Mouse (Mus musculus): Measurements from ENCODE around the gene Saa1. TPM values are rescaled to one million over a fixed set of nuclear protein-coding genes. Genes with fewer than 3 reads are reported as not detected.
"Not testable (repeated sequence)": the region's sequence is repeated elsewhere in the genome, so short reads cannot be mapped to it uniquely, and the experiment has no call there.

The Saa1 gene
- polyA plus RNA-seq, 1 experiment from 2014 or later, result 0.48 TPM

DNA sequence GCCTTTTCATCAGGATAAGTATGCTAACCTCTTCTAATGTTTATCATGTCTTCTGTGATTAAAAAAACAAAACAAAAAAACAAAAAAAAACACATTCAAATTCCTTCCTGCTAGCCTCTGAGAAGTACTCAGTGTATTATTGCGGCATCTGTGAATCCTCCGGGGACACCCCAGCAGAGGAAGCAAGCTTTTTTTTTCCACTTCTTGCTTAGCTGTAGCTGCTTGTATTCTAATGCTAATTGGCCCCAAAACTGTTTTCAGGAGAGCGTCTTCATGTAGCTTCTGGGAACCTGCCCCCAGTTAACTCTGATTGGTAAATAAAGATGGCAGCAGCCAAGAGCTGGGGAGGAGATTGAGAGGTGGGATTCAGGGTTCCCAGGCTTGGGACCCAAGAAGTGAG lies 5.7 kb upstream of the Saa1 start:
- H3K4me2 ChIP-seq (ENCODE audit: low read depth, low read length), result no peak overlapping the region
- 75% methylated on average over 3 of the region's 3 CpGs for WGBS
- no peaks in the 10 kb centered on the region for H3K27me3 ChIP-seq (ENCODE audit: control insufficient read depth, insufficient read depth, low read length)
- H3K36me3 ChIP-seq (ENCODE audit: control insufficient read depth, insufficient read depth, low read length), result no peaks in the 10 kb centered on the region
- H3K27ac ChIP-seq (ENCODE audit: low read length), result no peak overlapping the region
- H3K4me3 ChIP-seq (replicated peaks; ENCODE audit: low read length), result no peak overlapping the region
- no peaks in the 10 kb centered on the region for H3K4me1 ChIP-seq (ENCODE audit: control insufficient read depth, insufficient read depth, low read length)
- no peaks in the 10 kb centered on the region for H3K9me3 ChIP-seq (replicated peaks; ENCODE audit: control insufficient read depth, low read length)
- no peak for ATAC-seq (ENCODE audit: insufficient read depth, low FRiP score)
- no peak overlapping the region for H3K9ac ChIP-seq (ENCODE audit: low read length)

DNA sequence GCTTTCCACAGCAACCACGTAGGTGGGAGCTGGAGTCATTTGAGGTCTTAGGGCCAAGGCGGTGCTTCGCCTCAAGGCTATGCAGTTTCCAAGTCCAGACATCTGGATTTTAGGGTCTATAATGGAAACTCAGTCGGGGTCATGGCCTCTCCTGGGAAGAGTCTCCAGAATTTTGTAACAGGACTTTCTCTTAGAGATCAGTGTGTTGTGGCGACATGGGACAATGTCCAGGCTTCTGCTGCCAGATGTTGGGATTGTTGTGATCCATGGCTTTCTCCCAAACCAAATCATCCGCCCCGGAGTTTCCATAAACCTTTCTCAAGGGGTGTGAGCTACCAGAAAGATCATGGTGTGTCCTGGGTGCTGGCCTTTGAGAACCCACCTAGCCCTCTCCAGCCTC lies 3.6 kb upstream of the Saa1 start:
- ATAC-seq (ENCODE audit: insufficient read depth, low FRiP score), result no peak
- no peak overlapping the region for H3K4me3 ChIP-seq (replicated peaks; ENCODE audit: low read length)
- H3K9me3 ChIP-seq (replicated peaks; ENCODE audit: control insufficient read depth, low read length), result no peaks in the 10 kb centered on the region
- no peaks in the 10 kb centered on the region for H3K36me3 ChIP-seq (ENCODE audit: control insufficient read depth, insufficient read depth, low read length)
- no peak overlapping the region for H3K4me2 ChIP-seq (ENCODE audit: low read depth, low read length)
- no peak overlapping the region for H3K27ac ChIP-seq (ENCODE audit: low read length)
- H3K4me1 ChIP-seq (ENCODE audit: control insufficient read depth, insufficient read depth, low read length), result no peaks in the 10 kb centered on the region
- no peaks in the 10 kb centered on the region for H3K27me3 ChIP-seq (ENCODE audit: control insufficient read depth, insufficient read depth, low read length)
- 78% methylated on average over 7 of the region's 7 CpGs for WGBS
- no peak overlapping the region for H3K9ac ChIP-seq (ENCODE audit: low read length)

DNA sequence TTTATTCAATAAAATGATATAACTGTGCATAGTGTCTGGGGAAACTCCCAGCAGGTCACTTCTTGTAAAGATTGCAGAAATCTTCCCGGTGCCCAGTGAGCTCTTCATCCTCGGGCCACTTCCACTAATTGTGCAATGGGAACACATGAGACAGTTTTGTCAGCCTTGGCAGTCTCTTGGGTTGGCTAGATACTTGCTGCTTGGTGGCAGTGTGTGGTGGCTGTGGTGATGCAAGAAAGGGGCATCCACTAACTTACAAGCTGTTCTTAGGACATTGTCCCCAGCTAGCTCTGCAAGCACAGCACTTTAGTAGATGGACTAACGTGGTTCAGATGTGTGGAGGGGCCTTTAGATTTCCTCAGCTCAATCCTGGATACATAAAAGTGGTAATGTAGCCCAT lies 3.0 kb upstream of the Saa1 start:
- Histone ChIP-seq H3K27me3 (ENCODE audit: control insufficient read depth, insufficient read depth, low read length) (no peaks in the 10 kb centered on the region), H3K9me3 (replicated peaks; ENCODE audit: control insufficient read depth, low read length) (no peaks in the 10 kb centered on the region), H3K36me3 (ENCODE audit: control insufficient read depth, insufficient read depth, low read length) (no peaks in the 10 kb centered on the region), H3K9ac (ENCODE audit: low read length) (no peak overlapping the region), H3K4me1 (ENCODE audit: control insufficient read depth, insufficient read depth, low read length) (no peaks in the 10 kb centered on the region), H3K27ac (ENCODE audit: low read length) (no peak overlapping the region), H3K4me3 (replicated peaks; ENCODE audit: low read length) (no peak overlapping the region), H3K4me2 (ENCODE audit: low read depth, low read length) (no peak overlapping the region)
- no peak for ATAC-seq (ENCODE audit: insufficient read depth, low FRiP score)
- WGBS, result 86% methylated on average over 3 of the region's 3 CpGs

DNA sequence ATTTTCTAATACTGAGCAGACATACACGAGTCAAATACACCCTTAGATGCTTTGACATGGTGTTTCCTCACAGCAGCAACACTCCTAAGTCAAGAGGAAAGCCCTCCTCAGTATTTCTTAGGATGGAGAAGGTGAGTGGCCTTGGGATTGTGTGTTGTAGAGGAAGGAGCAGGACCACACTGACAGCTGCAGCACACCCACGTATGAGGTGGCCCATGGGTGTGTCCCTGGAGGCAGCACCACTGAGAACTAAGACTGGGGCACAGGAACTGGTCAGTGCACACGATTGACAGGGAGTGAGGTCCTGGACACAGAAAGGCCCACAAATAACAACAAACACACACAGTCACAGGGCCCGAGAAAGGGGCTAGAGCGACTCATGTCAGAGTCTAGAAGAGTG lies 2.7 kb downstream of the Saa1 start:
- H3K27ac ChIP-seq (ENCODE audit: low read length); H3K9ac ChIP-seq (ENCODE audit: low read length); H3K9me3 ChIP-seq (replicated peaks; ENCODE audit: control insufficient read depth, low read length); H3K4me3 ChIP-seq (replicated peaks; ENCODE audit: low read length); H3K4me1 ChIP-seq (ENCODE audit: control insufficient read depth, insufficient read depth, low read length); H3K27me3 ChIP-seq (ENCODE audit: control insufficient read depth, insufficient read depth, low read length); H3K4me2 ChIP-seq (ENCODE audit: low read depth, low read length); ATAC-seq (ENCODE audit: insufficient read depth, low FRiP score); H3K36me3 ChIP-seq (ENCODE audit: control insufficient read depth, insufficient read depth, low read length): not testable (repeated sequence)
- 77% methylated on average over 5 of the region's 5 CpGs for WGBS

DNA sequence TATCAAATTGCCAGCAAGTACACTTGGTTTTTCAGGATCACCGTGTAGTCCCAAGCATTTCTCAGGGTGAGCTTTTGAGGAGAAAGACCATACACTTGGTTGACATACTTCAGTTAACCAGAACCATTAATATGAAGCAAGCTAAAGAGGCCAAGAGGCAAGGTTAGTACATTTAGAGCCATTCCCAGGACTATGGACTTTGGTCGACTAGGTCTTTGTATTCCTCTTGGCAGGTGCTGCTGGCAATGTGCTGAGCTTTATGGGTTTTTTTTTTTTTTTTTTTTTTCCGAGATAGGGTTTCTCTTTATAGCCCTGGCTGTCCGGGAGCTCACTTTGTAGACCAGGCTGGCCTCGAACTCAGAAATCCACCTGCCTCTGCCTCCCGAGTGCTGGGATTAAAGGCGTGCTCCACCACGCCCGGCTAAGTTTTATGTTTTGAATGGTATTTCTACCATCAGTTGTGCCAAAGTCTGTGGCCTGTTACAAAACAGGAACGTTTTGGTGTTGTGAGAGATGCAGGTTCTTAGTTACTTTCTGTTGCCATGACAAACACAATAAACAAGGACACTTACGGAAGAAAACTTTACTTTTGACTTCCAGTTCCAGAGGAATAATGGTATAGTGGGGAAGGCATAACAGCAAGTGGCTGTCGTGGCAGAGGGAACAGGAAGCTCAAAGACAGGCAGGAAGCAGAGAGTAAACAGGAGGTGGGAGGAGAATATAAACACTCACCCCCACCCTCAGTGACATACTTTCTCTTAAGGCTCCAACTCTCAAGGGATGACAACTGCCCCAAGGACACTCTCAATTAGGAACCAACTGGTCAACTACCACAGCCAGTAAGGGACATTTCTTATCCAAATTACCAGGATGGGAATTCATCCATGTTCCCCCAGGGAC lies 4.0 kb downstream of the Saa1 start:
- Histone ChIP-seq H3K4me3 (replicated peaks; ENCODE audit: low read length) (no peak overlapping the region), H3K27me3 (ENCODE audit: control insufficient read depth, insufficient read depth, low read length) (no peaks in the 10 kb centered on the region), H3K27ac (ENCODE audit: low read length) (no peak overlapping the region), H3K9ac (ENCODE audit: low read length) (no peak overlapping the region), H3K4me2 (ENCODE audit: low read depth, low read length) (no peak overlapping the region), H3K9me3 (replicated peaks; ENCODE audit: control insufficient read depth, low read length) (no peaks in the 10 kb centered on the region), H3K36me3 (ENCODE audit: control insufficient read depth, insufficient read depth, low read length) (no peaks in the 10 kb centered on the region), H3K4me1 (ENCODE audit: control insufficient read depth, insufficient read depth, low read length) (no peaks in the 10 kb centered on the region)
- WGBS, result 74% methylated on average over 12 of the region's 12 CpGs
- ATAC-seq (ENCODE audit: insufficient read depth, low FRiP score), result no peak

DNA sequence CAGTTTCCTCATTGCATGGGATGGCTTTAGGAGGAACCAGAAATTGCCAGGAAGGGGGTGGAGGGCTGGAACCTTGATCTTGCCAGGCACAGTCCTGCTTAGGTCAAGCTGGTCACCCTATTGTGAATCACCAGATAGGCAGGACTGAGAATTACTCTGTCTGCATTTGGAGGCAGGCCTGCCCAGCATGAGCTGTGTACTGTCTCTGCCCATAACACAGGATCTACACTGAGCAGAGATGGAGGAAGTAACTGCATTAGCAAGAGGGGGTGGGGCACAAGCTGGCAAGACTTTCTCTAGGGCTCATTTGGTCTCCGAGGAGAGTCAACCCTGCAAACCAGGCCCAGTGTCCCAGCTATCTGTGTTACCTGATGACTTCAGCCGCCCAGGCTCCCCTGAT lies 7.8 kb downstream of the Saa1 start:
- Histone ChIP-seq H3K36me3 (ENCODE audit: control insufficient read depth, insufficient read depth, low read length) (no peaks in the 10 kb centered on the region), H3K4me2 (ENCODE audit: low read depth, low read length) (no peak overlapping the region), H3K27ac (ENCODE audit: low read length) (no peak overlapping the region), H3K27me3 (ENCODE audit: control insufficient read depth, insufficient read depth, low read length) (no peaks in the 10 kb centered on the region), H3K4me1 (ENCODE audit: control insufficient read depth, insufficient read depth, low read length) (no peaks in the 10 kb centered on the region), H3K9ac (ENCODE audit: low read length) (no peak overlapping the region), H3K4me3 (replicated peaks; ENCODE audit: low read length) (no peak overlapping the region), H3K9me3 (replicated peaks; ENCODE audit: control insufficient read depth, low read length) (no peaks in the 10 kb centered on the region)
- no peak for ATAC-seq (ENCODE audit: insufficient read depth, low FRiP score)
- 80% methylated on average over 2 of the region's 2 CpGs for WGBS

DNA sequence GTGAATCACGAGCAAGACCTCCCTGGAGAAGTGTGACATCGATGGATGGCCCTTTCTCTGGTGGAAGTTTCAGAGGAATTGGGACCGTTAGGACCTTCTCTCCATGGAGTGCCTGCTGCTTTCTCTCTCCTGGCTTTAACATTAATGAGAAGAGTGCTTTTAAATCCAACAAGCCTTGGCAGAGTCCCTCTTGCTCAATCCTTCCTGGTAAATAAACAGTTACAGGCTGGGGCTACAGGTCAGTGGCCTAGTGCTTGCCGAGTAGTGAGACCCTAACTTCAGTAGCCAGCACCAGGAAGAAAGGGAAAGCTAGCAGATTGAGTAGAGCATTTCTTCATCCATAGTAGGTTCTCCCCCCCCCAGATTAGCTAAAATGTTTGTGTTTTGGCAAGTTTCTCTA lies 10.3 kb downstream of the Saa1 start, which contains the start of gene Saa4:
Gene Saa4, minus strand, starts transcription at position 146 of the 400 bp plus-strand sequence.
- Histone ChIP-seq H3K36me3 (ENCODE audit: control insufficient read depth, insufficient read depth, low read length) (no peaks in the 10 kb centered on the region), H3K9ac (ENCODE audit: low read length) (no peak within 1 kb of the TSS), H3K4me1 (ENCODE audit: control insufficient read depth, insufficient read depth, low read length) (no peaks in the 10 kb centered on the region), H3K27ac (ENCODE audit: low read length) (no peak within 1 kb of the TSS), H3K27me3 (ENCODE audit: control insufficient read depth, insufficient read depth, low read length) (no peaks in the 10 kb centered on the region), H3K9me3 (replicated peaks; ENCODE audit: control insufficient read depth, low read length) (no peaks in the 10 kb centered on the region), H3K4me3 (replicated peaks; ENCODE audit: low read length) (no peak within 1 kb of the TSS), H3K4me2 (ENCODE audit: low read depth, low read length) (no peak within 1 kb of the TSS)
- ATAC-seq (ENCODE audit: insufficient read depth, low FRiP score), result no peak
- WGBS, result 69% methylated on average over 4 of the region's 4 CpGs

DNA sequence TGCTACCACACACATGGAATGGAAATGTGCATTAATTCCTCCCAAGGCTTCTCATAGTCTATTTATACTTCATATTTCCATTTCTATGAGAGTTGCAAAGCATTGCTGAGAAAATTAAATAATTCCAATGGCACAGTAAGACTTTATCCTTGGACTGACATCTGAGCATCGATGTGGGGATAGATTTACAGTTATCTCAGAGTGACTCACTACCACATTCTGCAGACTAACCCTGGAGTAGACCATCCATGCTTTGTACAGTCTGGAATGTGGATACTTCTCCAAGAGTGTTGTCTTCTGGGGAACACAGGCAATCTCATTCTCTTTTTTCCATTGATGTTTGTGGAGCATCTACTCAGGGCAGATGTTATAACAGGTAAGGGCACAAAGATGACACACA lies 15.2 kb downstream of the Saa1 start:
- Histone ChIP-seq H3K27ac (ENCODE audit: low read length) (no peak overlapping the region), H3K27me3 (ENCODE audit: control insufficient read depth, insufficient read depth, low read length) (no peaks in the 10 kb centered on the region), H3K36me3 (ENCODE audit: control insufficient read depth, insufficient read depth, low read length) (no peaks in the 10 kb centered on the region), H3K4me1 (ENCODE audit: control insufficient read depth, insufficient read depth, low read length) (no peaks in the 10 kb centered on the region), H3K9me3 (replicated peaks; ENCODE audit: control insufficient read depth, low read length) (no peaks in the 10 kb centered on the region), H3K9ac (ENCODE audit: low read length) (no peak overlapping the region), H3K4me3 (replicated peaks; ENCODE audit: low read length) (no peak overlapping the region), H3K4me2 (ENCODE audit: low read depth, low read length) (no peak overlapping the region)
- ATAC-seq (ENCODE audit: insufficient read depth, low FRiP score), result no peak
- 85% methylated on average over 1 of the region's 1 CpGs for WGBS

DNA sequence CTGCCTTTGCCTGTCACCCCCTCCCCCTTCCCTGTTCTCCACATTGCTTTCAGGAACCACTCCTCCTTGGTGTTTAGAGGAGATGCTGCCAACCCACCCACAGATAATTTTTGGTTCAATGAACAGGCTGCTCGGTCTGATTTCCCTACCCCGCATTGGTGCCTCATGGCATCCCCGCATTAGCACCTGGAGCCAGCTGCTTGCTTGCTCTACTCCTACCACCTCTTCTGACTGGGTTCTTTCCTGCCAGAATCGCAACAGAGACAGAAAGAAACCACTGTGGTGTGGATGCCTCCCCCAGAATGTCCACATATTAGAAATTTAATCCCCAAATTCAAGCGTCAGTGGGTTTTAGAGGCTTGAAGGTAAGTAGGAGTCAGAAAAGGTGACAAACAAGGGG lies 18.4 kb downstream of the Saa1 start:
- Histone ChIP-seq H3K27me3 (ENCODE audit: control insufficient read depth, insufficient read depth, low read length) (no peaks in the 10 kb centered on the region), H3K4me3 (replicated peaks; ENCODE audit: low read length) (no peak overlapping the region), H3K4me1 (ENCODE audit: control insufficient read depth, insufficient read depth, low read length) (no peaks in the 10 kb centered on the region), H3K9me3 (replicated peaks; ENCODE audit: control insufficient read depth, low read length) (no peaks in the 10 kb centered on the region), H3K27ac (ENCODE audit: low read length) (no peak overlapping the region), H3K36me3 (ENCODE audit: control insufficient read depth, insufficient read depth, low read length) (no peaks in the 10 kb centered on the region), H3K9ac (ENCODE audit: low read length) (no peak overlapping the region), H3K4me2 (ENCODE audit: low read depth, low read length) (no peak overlapping the region)
- WGBS, result 71% methylated on average over 5 of the region's 5 CpGs
- ATAC-seq (ENCODE audit: insufficient read depth, low FRiP score), result no peak

Measured in stomach, embryonic 16.5 days (tissue).